In genomic region chr16:13818560-13819393, GRCm38 (mm10) we compare ENCODE assay signal across 8 mouse cellular contexts. TPM values are rescaled to one million over a fixed set of nuclear protein-coding genes. Genes with fewer than 3 reads are reported as not detected.
DNase-seq lines count a peak whose midpoint lies in the region; ATAC-seq and TF ChIP-seq lines count a peak whose summit lies in the region.

Gene Ntan1, plus strand, starts transcription at chr16:13818845.

- peak; percentile 71 for DNase-seq in Patski (ENCODE audit: low read depth, low spot score)
- peak; percentile 98 to 99 for DNase-seq in cerebellum, postnatal 14 days
- peak; percentile 91 for DNase-seq in frontal cortex, postnatal 14 days (ENCODE audit: low spot score in 2 of 2)
- peak; percentile 86 to 89 for DNase-seq in layer of hippocampus, postnatal 25 days (ENCODE audit: extremely low spot score in 1 of 2, low spot score in 1 of 2)
- DNase-seq in lung, postnatal 25 days (ENCODE audit: low spot score), result peak; percentile 97
- peak; percentile 94 for DNase-seq in retina, embryonic 14.5 days (ENCODE audit: low spot score)
- DNase-seq in thymus, postnatal 4 days, result peak; percentile 93

- H3K36me3 ChIP-seq in hindbrain, embryonic 13.5 days, result peaks cover 31% of the 10 kb centered on the region

- no peaks in the 10 kb centered on the region for H3K9me3 ChIP-seq in hindbrain, embryonic 13.5 days

- under 1% methylated on average over 58 of the region's 58 CpGs for WGBS in hindbrain, embryonic 13.5 days

- in situ Hi-C loops in Patski (cut with MboI; ENCODE audit: low pct_unique_long_range_greater_than_20kb), result no loop called here

- H3K4me3 ChIP-seq in hindbrain, embryonic 13.5 days, result peak within 1 kb of the TSS; percentile 78

- peak within 1 kb of the TSS; percentile 98 for H3K27ac ChIP-seq in hindbrain, embryonic 13.5 days

- peaks cover 32% of the 10 kb centered on the region for H3K4me1 ChIP-seq in hindbrain, embryonic 13.5 days (replicated peaks)

- CTCF ChIA-PET in Patski (lab: Charles Lee), result no interaction called here

- POLR2A ChIA-PET in Patski (lab: Charles Lee), result interaction anchor here (0.6 to 1.0 kb wide), 2 partner anchors 10 to 26 kb away, joined by 3 to 4 read pairs; no protein-coding TSS in a partner anchor

- H3K9ac ChIP-seq in hindbrain, embryonic 13.5 days, result peak within 1 kb of the TSS; percentile 95

- peak within 1 kb of the TSS; percentile 64 for H3K4me2 ChIP-seq in hindbrain, embryonic 13.5 days

- ATAC-seq in Patski, result peak; percentile 84
- peak; percentile 96 for ATAC-seq in hindbrain, embryonic 13.5 days (ENCODE audit: low FRiP score)

- no peak for TF ChIP-seq CTCF in Patski (IDR thresholded peaks at IDR 0.05)

- no peaks in the 10 kb centered on the region for H3K27me3 ChIP-seq in Patski
- no peaks in the 10 kb centered on the region for H3K27me3 ChIP-seq in hindbrain, embryonic 13.5 days

RNA-seq across cellular contexts. Expression of gene Ntan1, which starts in this region (rescaled TPM):
- polyA plus RNA-seq in Patski (2021), result 147 TPM
- polyA plus RNA-seq in hindbrain, embryonic 13.5 days (2015; fragmentation: Nextera tagmentation; extraction: Ambion mirVana), result 224 and 232 TPM in 2 replicates
- 10 to 100 TPM; 84.7 to 86.4 TPM for total RNA-seq in layer of hippocampus, postnatal 25 days (2021)

Comparison
In these comparisons a context has a peak if more than half of its experiments do, and no peak if none do; other contexts are left out.
1. Peak in every context shown above with its lines: DNase-seq, ATAC-seq, H3K4me3 ChIP-seq and H3K27ac ChIP-seq.